Mouse (Mus musculus) cerebellum, postnatal 36 days (tissue): Measurements from ENCODE around the gene Peli1.

ENCODE experiments used
- DNase-seq, 2 experiments: peaks; one replicate each; pipeline ENCODE4 v3.0.0; 2021 to 2022; ENCODE audit warnings: mixed read lengths in 2 of 2

The Peli1 gene

GRCm38 (mm10) chr11:21093081-21093815 lies 2.2 kb downstream of the Peli1 start:
- DNase-seq, result no peak

GRCm38 (mm10) chr11:21096590-21096989 lies 5.5 kb downstream of the Peli1 start:
- DNase-seq, result no peak

GRCm38 (mm10) chr11:21098457-21098856 lies 7.4 kb downstream of the Peli1 start:
- no peak for DNase-seq

GRCm38 (mm10) chr11:21100704-21101103 lies 9.6 kb downstream of the Peli1 start:
- no peak for DNase-seq

GRCm38 (mm10) chr11:21101286-21101685 lies 10.2 kb downstream of the Peli1 start:
- no peak for DNase-seq

GRCm38 (mm10) chr11:21102273-21103005 lies 11.3 kb downstream of the Peli1 start:
- no peak for DNase-seq

GRCm38 (mm10) chr11:21103186-21103585 lies 12.1 kb downstream of the Peli1 start:
- no peak for DNase-seq

GRCm38 (mm10) chr11:21105393-21105792 lies 14.3 kb downstream of the Peli1 start:
- no peak for DNase-seq

- DNase-seq, result no peak
Measured at GRCm38 (mm10) chr11:21107120-21107519, 16.0 kb downstream of the Peli1 start.

GRCm38 (mm10) chr11:21109279-21109678 lies 18.2 kb downstream of the Peli1 start:
- no peak for DNase-seq

- DNase-seq, result no peak
Measured at GRCm38 (mm10) chr11:21114516-21114915, 23.4 kb downstream of the Peli1 start.

GRCm38 (mm10) chr11:21115804-21116203 lies 24.7 kb downstream of the Peli1 start:
- DNase-seq, result no peak

GRCm38 (mm10) chr11:21116623-21117295 lies 25.7 kb downstream of the Peli1 start:
- DNase-seq, result no peak

GRCm38 (mm10) chr11:21121737-21122136 lies 30.6 kb downstream of the Peli1 start:
- no peak for DNase-seq

- DNase-seq, result no peak
Measured at GRCm38 (mm10) chr11:21122399-21122798, 31.3 kb downstream of the Peli1 start.

- DNase-seq, result no peak
Measured at GRCm38 (mm10) chr11:21131692-21132091, 40.6 kb downstream of the Peli1 start.

- no peak for DNase-seq
Measured at GRCm38 (mm10) chr11:21134875-21135451, 43.9 kb downstream of the Peli1 start.

- DNase-seq, result no peak
Measured at GRCm38 (mm10) chr11:21139453-21139852, 48.4 kb downstream of the Peli1 start.

GRCm38 (mm10) chr11:21141242-21141641 lies 50.2 kb downstream of the Peli1 start:
- no peak for DNase-seq

- no peak for DNase-seq
Measured at GRCm38 (mm10) chr11:21141755-21142154, 50.7 kb downstream of the Peli1 start.

GRCm38 (mm10) chr11:21149476-21149875 lies 58.4 kb downstream of the Peli1 start:
- no peak for DNase-seq

- DNase-seq, result no peak
Measured at GRCm38 (mm10) chr11:21150316-21150715, 59.2 kb downstream of the Peli1 start.

GRCm38 (mm10) chr11:21151672-21152071 lies 60.6 kb downstream of the Peli1 start:
- DNase-seq, result no peak
